Mouse (Mus musculus) liver, adult 2 months (tissue): ENCODE measurements around the gene Sgip1.

ENCODE experiments used
- CTCF ChIP-seq: fragments of 200-500 bp; IDR thresholded peaks from 2 replicates; pipeline ENCODE4 v1.5.1; 2011; ENCODE audit warnings: low read depth, low read length, control low read depth
- POLR2A ChIP-seq: fragments of 200-500 bp; IDR thresholded peaks from 2 replicates; pipeline ENCODE4 v1.6.1; 2011; ENCODE audit warnings: low read length, control low read depth; ENCODE audit not compliant: insufficient read depth; ENCODE audit errors: extremely low read depth

DNA sequence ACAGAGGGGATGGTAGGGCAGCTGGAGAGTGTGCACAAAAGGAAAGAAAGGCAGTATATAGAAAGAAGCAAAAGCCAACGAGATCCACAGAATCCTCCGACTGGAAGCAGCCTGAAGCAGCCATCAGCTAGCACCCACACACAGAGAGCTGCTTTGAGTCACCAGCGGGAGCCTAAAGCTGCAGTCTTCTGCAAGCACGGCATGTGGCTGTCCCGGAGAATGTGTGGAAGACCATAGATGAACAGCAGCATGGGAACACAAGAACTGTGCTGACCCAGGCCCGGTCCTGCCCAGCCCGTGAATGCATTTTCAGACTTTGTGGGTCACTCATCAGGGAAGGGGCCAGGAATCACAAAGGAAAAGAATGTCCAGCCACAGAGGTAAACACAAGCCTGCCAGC is 115.0 kb downstream of the Sgip1 start:
- no peak for TF ChIP-seq POLR2A
- TF ChIP-seq CTCF, result no peak
